Mouse (Mus musculus): ENCODE measurements around the gene Cd68.

- TF ChIP-seq CTCF (IDR thresholded peaks at IDR 0.05) (no peak), EP300 (IDR thresholded peaks at IDR 0.05; ENCODE audit: insufficient read depth, low read depth, low read length) (no peak)
Measured at GRCm38 (mm10) chr11:69704613-69705010, 38.7 kb upstream of the Cd68 start.
